Mouse (Mus musculus): ENCODE results near the gene Ppp1r13b.

GRCm38 (mm10) chr12:111800459-111801183 lies 107.3 kb downstream of the Ppp1r13b start:
- TF ChIP-seq RCOR1 (conservative IDR thresholded peaks at IDR 0.05; ENCODE audit: low read depth, low read length), result no peak
- no peak for TF ChIP-seq USF1 (IDR thresholded peaks at IDR 0.05; ENCODE audit: low read depth, low read length)
- no peak for TF ChIP-seq POLR2A (IDR thresholded peaks at IDR 0.05; ENCODE audit: low read depth, low read length)
- TF ChIP-seq CHD2 (IDR thresholded peaks at IDR 0.05; ENCODE audit: low read length), result no peak
- TF ChIP-seq EP300 (IDR thresholded peaks at IDR 0.05; ENCODE audit: low read length), result no peak
- TF ChIP-seq CTCF (conservative IDR thresholded peaks at IDR 0.05 in 1 of 2, IDR thresholded peaks at IDR 0.05 in 1 of 2; ENCODE audit: low read depth in 2 of 2, low read length in 2 of 2), result no peak
- TF ChIP-seq NRF1 (IDR thresholded peaks at IDR 0.05; ENCODE audit: low read depth, low read length), result no peak
- TF ChIP-seq UBTF (IDR thresholded peaks at IDR 0.05; ENCODE audit: low read depth, low read length), result no peak

Data from CH12.LX (cell line).